Mouse (Mus musculus) heart, embryonic 16.5 days (tissue): ENCODE results near the gene Hydin. TPM values are rescaled to one million over a fixed set of nuclear protein-coding genes. Genes with fewer than 3 reads are reported as not detected.

Experiments used
- microRNA-seq: library from miRNA; unstranded; fragments of <30 nt; microRNA quantifications from one replicate; pipeline ENCODE4, GENCODE M21; 2017
- polyA plus RNA-seq: library from polyadenylated mRNA; unstranded; fragments of >200 nt; fragmentation: Nextera tagmentation; extraction: Ambion mirVana; gene quantifications from 2 replicates; pipeline ENCODE4 v1.2.1, GENCODE M21; 2015

Gene Hydin
- polyA plus RNA-seq, 1 experiment from 2014 or later = 0.11 TPM

Small RNA genes lying within 50 kb of the gene (microRNA-seq; reads per million reads assigned to microRNA genes)
- not detected for gene Gm44489
- gene Gm47306 = not detected

Other genes starting within 250 kb of the Hydin start
- gene Chst4, start 227.2 kb upstream of the Hydin start, polyA plus RNA-seq = 1.6 and 2.1 TPM in 2 replicates
- 5.9 and 6.1 TPM in 2 replicates for gene Zfp612, start 187.2 kb upstream of the Hydin start, polyA plus RNA-seq
- not detected in 2 replicates for gene Gm21964, start 165.8 kb upstream of the Hydin start, polyA plus RNA-seq
- not detected in 2 replicates for gene Gm17720, start 164.2 kb upstream of the Hydin start, polyA plus RNA-seq
- gene Calb2, start 98.8 kb upstream of the Hydin start, polyA plus RNA-seq = 0.47 and 1.2 TPM in 2 replicates
- 5.7 and 6.4 TPM in 2 replicates for gene Cmtr2, start 51.3 kb upstream of the Hydin start, polyA plus RNA-seq